Mouse (Mus musculus) limb, embryonic 14.5 days (tissue): Measurements from ENCODE around the gene Hes7. TPM values are rescaled to one million over a fixed set of nuclear protein-coding genes. Genes with fewer than 3 reads are reported as not detected.

Source experiments
- ATAC-seq: fragments of 200-750 bp; cut with Nextera tagmentation; 2 replicates; pipeline ENCODE4 v1.8.0; 2017; ENCODE audit warnings: low read depth, moderate number of reproducible peaks, moderate TSS enrichment; ENCODE audit not compliant: low FRiP score
- DNase-seq: peaks from one replicate; pipeline ENCODE4 v3.0.0-alpha.2; 2015; ENCODE audit warnings: low spot score
- H3K27ac ChIP-seq: fragments of 300-500 bp; sonication (generic); replicated peaks from 2 replicates; pipeline ENCODE4 v1.5.1; 2014; ENCODE audit warnings: low read depth, mild to moderate bottlenecking, low read length, moderate library complexity, mixed read lengths
- H3K27me3 ChIP-seq: fragments of 300-500 bp; sonication (generic); 2 replicates; pipeline ENCODE4 v1.6.1; 2014; ENCODE audit warnings: low read length, mixed read lengths; ENCODE audit not compliant: control insufficient read depth, insufficient read depth
- H3K36me3 ChIP-seq: fragments of 300-500 bp; sonication (generic); 2 replicates; pipeline ENCODE4 v1.6.1; 2014; ENCODE audit warnings: mild to moderate bottlenecking, low read length, moderate library complexity, mixed read lengths; ENCODE audit not compliant: control insufficient read depth, insufficient read depth
- H3K4me1 ChIP-seq: fragments of 300-500 bp; sonication (generic); 2 replicates; pipeline ENCODE4 v1.6.1; 2014; ENCODE audit warnings: antibody characterized with exemption, low read length, mixed read lengths; ENCODE audit not compliant: control insufficient read depth, insufficient read depth
- H3K4me2 ChIP-seq: fragments of 300-500 bp; sonication (generic); replicated peaks from 2 replicates; pipeline ENCODE4 v1.6.1; 2014; ENCODE audit warnings: low read depth, mild to moderate bottlenecking, low read length, moderate library complexity; ENCODE audit not compliant: severe bottlenecking
- H3K4me3 ChIP-seq: fragments of 300-500 bp; sonication (generic); replicated peaks from 2 replicates; pipeline ENCODE4 v1.5.1; 2014; ENCODE audit warnings: low read length
- H3K9ac ChIP-seq: fragments of 300-500 bp; sonication (generic); 2 replicates; pipeline ENCODE4 v1.6.1; 2014; ENCODE audit warnings: mild to moderate bottlenecking, low read depth, low read length, moderate library complexity; ENCODE audit not compliant: severe bottlenecking
- H3K9me3 ChIP-seq: fragments of 300-500 bp; sonication (generic); 2 replicates; pipeline ENCODE4 v1.6.1; 2016; ENCODE audit warnings: low read length; ENCODE audit not compliant: control insufficient read depth
- POLR2A ChIP-seq: fragments of 200-500 bp; IDR thresholded peaks from 2 replicates; pipeline ENCODE4 v1.8.0; 2012; ENCODE audit warnings: inconsistent platforms, mild to moderate bottlenecking, moderate library complexity, borderline replicate concordance; ENCODE audit not compliant: insufficient read depth, insufficient read length; ENCODE audit errors: extremely low read depth
- WGBS: fragments of 180-500 bp; shearing (Covaris S2); extraction: QIAGEN DNeasy Blood & Tissue Kit; methylation state at CpG from one replicate; pipeline ENCODE4 v1.1.7; 2014; 5-methylcytosine and 5-hydroxymethylcytosine counted together
- polyA plus RNA-seq, 2 experiments: library from polyadenylated mRNA; depleted of rRNA in 1 of 2; stranded (reverse) in 1 of 2; unstranded in 1 of 2; fragments of >200 nt; fragmentation: Nextera tagmentation in 1 of 2; extraction: Ambion mirVana in 1 of 2; gene quantifications; 2 replicates each; pipeline versions ENCODE4 v1.2.1 to v1.2.3; 2012 to 2014

The Hes7 gene
- polyA plus RNA-seq, 2 experiments, result 0.30 to 1.1 TPM

- H3K27ac ChIP-seq, result no peak overlapping the region
- H3K9me3 ChIP-seq, result no peaks in the 10 kb centered on the region
- DNase-seq, result no peak
- no peak overlapping the region for H3K4me2 ChIP-seq
- H3K36me3 ChIP-seq, result no peaks in the 10 kb centered on the region
- TF ChIP-seq POLR2A, result no peak
- no peak overlapping the region for H3K4me3 ChIP-seq
- 82% methylated on average over 6 of the region's 6 CpGs for WGBS
- ATAC-seq, result no peak
- H3K4me1 ChIP-seq, result peaks cover 13% of the 10 kb centered on the region
- no peak overlapping the region for H3K9ac ChIP-seq
- no peaks in the 10 kb centered on the region for H3K27me3 ChIP-seq
Measured at GRCm38 (mm10) chr11:69135361-69135760, 15.2 kb downstream of the Hes7 start.

GRCm38 (mm10) chr11:69147546-69147945 is 27.3 kb downstream of the Hes7 start:
- no peak for TF ChIP-seq POLR2A
- Histone ChIP-seq H3K27ac (no peak overlapping the region), H3K4me3 (no peak overlapping the region)

GRCm38 (mm10) chr11:69148451-69148960 is 28.3 kb downstream of the Hes7 start:
- no peaks in the 10 kb centered on the region for H3K9me3 ChIP-seq
- no peak for TF ChIP-seq POLR2A
- DNase-seq, result no peak
- no peaks in the 10 kb centered on the region for H3K27me3 ChIP-seq
- H3K4me1 ChIP-seq, result no peaks in the 10 kb centered on the region
- ATAC-seq, result no peak
- no peak overlapping the region for H3K9ac ChIP-seq
- WGBS, result 84% methylated on average over 5 of the region's 5 CpGs
- no peak overlapping the region for H3K4me3 ChIP-seq
- no peak overlapping the region for H3K4me2 ChIP-seq
- no peak overlapping the region for H3K27ac ChIP-seq
- no peaks in the 10 kb centered on the region for H3K36me3 ChIP-seq

More at GRCm38 (mm10) chr11:69147546-69147945, 27.3 kb downstream of the Hes7 start:
- no peak for DNase-seq
- Histone ChIP-seq H3K27me3 (no peaks in the 10 kb centered on the region), H3K9ac (no peak overlapping the region), H3K36me3 (no peaks in the 10 kb centered on the region), H3K9me3 (no peaks in the 10 kb centered on the region), H3K4me1 (no peaks in the 10 kb centered on the region), H3K4me2 (no peak overlapping the region)
- 73% methylated on average over 7 of the region's 7 CpGs for WGBS
- ATAC-seq, result no peak

GRCm38 (mm10) chr11:69149728-69150127 is 29.5 kb downstream of the Hes7 start:
- WGBS, result 75% methylated on average over 6 of the region's 6 CpGs
- no peak overlapping the region for H3K27ac ChIP-seq

GRCm38 (mm10) chr11:69150444-69150843 is 30.2 kb downstream of the Hes7 start:
- TF ChIP-seq POLR2A, result no peak
- peak; percentile 82 for DNase-seq
- peak overlapping the region; percentile 21 for H3K4me3 ChIP-seq
- H3K9ac ChIP-seq, result peak overlapping the region; percentile 31; the same call in 1 of the 2 replicates
- H3K27ac ChIP-seq, result no peak overlapping the region
- H3K27me3 ChIP-seq, result no peaks in the 10 kb centered on the region
- H3K4me2 ChIP-seq, result peak overlapping the region; percentile 53
- no peaks in the 10 kb centered on the region for H3K4me1 ChIP-seq
- no peaks in the 10 kb centered on the region for H3K36me3 ChIP-seq
- no peaks in the 10 kb centered on the region for H3K9me3 ChIP-seq
- 5% methylated on average over 7 of the region's 7 CpGs for WGBS
- ATAC-seq, result peak; percentile 67

More at GRCm38 (mm10) chr11:69149728-69150127, 29.5 kb downstream of the Hes7 start:
- Histone ChIP-seq H3K4me2 (no peak overlapping the region), H3K36me3 (no peaks in the 10 kb centered on the region), H3K4me3 (no peak overlapping the region), H3K9ac (no peak overlapping the region), H3K27me3 (no peaks in the 10 kb centered on the region), H3K9me3 (no peaks in the 10 kb centered on the region), H3K4me1 (no peaks in the 10 kb centered on the region)
- no peak for TF ChIP-seq POLR2A
- ATAC-seq (no peak), DNase-seq (no peak)
